23 mouse cellular contexts compared by ENCODE assay signal in genomic region chr15:4400096-4400495, GRCm38 (mm10). TPM values are rescaled to one million over a fixed set of nuclear protein-coding genes. Genes with fewer than 3 reads are reported as not detected.
DNase-seq lines count a peak whose midpoint lies in the region; ATAC-seq and TF ChIP-seq lines count a peak whose summit lies in the region.
"Had no signal": no experiment of that assay in that cellular context is flagged by ENCODE, and none has a peak within 500 bp of the region (broad histone marks: within the 10 kb centered on the region; RNA-seq: fewer than 3 reads in every experiment).

No protein-coding gene starts in this region.

- 7% methylated on average over 4 of the region's 4 CpGs for WGBS in forebrain, embryonic 12.5 days
- 30% methylated on average over 4 of the region's 4 CpGs for WGBS in forebrain, embryonic 10.5 days
- WGBS in embryonic facial prominence, embryonic 10.5 days: 69% methylated on average over 4 of the region's 4 CpGs

- 0 out of 2 replicates have a peak, but pooled peaks have one; percentile 44 for ATAC-seq in forebrain, embryonic 12.5 days (ENCODE audit: low FRiP score)
- ATAC-seq: forebrain, embryonic 15.5 days; intestine, postnatal 0 days had no signal

- no peak for DNase-seq in forebrain, embryonic 10.5 days (ENCODE audit: extremely low spot score, low spot score)
- DNase-seq in ES-CJ7 (ENCODE audit: low read depth, low spot score): peak; percentile 2
- peak; percentile 61 for DNase-seq in Muller cell, postnatal 12 days (ENCODE audit: inconsistent ontology term)
- peak; percentile 18 for DNase-seq in brain, embryonic 14.5 days (ENCODE audit: low read depth)
- no peak for DNase-seq in spleen, postnatal 10 days (ENCODE audit: low spot score in 2 of 2)
- DNase-seq in embryonic facial prominence, embryonic 10.5 days (ENCODE audit: low spot score): no peak
- DNase-seq: adrenal gland, adult 2 months; adrenal gland, postnatal 25 days; cerebellum, adult 11 months; cerebellum, postnatal 14 days; embryo, embryonic 11 days; gastrocnemius, postnatal 14 days; heart, adult 2 months; heart, postnatal 14 days; kidney, adult 8-10 months had no signal

- TF ChIP-seq CTCF in brain, embryonic 14.5 days (IDR thresholded peaks at IDR 0.05; ENCODE audit: borderline replicate concordance, extremely low read depth, insufficient read depth, insufficient read length): no peak

- H3K9me3 ChIP-seq in forebrain, embryonic 12.5 days: no peaks in the 10 kb centered on the region
- peaks cover 9% of the 10 kb centered on the region; the same call in 1 of the 2 replicates for H3K9me3 ChIP-seq in forebrain, embryonic 10.5 days
- no peaks in the 10 kb centered on the region for H3K9me3 ChIP-seq in embryonic facial prominence, embryonic 10.5 days
- H3K9me3 ChIP-seq: embryonic facial prominence, embryonic 12.5 days; forebrain, embryonic 15.5 days; G1E; heart, embryonic 15.5 days; hindbrain, embryonic 15.5 days had no signal

- H3K4me2 ChIP-seq in forebrain, embryonic 12.5 days: no peak overlapping the region
- H3K4me2 ChIP-seq: embryonic facial prominence, embryonic 12.5 days; forebrain, embryonic 15.5 days; heart, embryonic 11.5 days; heart, embryonic 15.5 days; hindbrain, embryonic 15.5 days had no signal

- H3K27ac ChIP-seq in forebrain, embryonic 12.5 days: no peak overlapping the region
- H3K27ac ChIP-seq in forebrain, embryonic 10.5 days: no peak overlapping the region
- no peak overlapping the region for H3K27ac ChIP-seq in embryonic facial prominence, embryonic 10.5 days (replicated peaks)
- H3K27ac ChIP-seq: embryonic facial prominence, embryonic 12.5 days; forebrain, embryonic 15.5 days; heart, adult 2 months; heart, embryonic 15.5 days; hindbrain, embryonic 15.5 days had no signal

- H3K27me3 ChIP-seq in forebrain, embryonic 12.5 days: no peaks in the 10 kb centered on the region
- no peaks in the 10 kb centered on the region for H3K27me3 ChIP-seq in forebrain, embryonic 10.5 days (ENCODE audit: poor library complexity, severe bottlenecking)
- H3K27me3 ChIP-seq in embryonic facial prominence, embryonic 10.5 days (replicated peaks; ENCODE audit: low read depth, poor library complexity, severe bottlenecking): no peaks in the 10 kb centered on the region
- H3K27me3 ChIP-seq: embryonic facial prominence, embryonic 12.5 days; forebrain, embryonic 15.5 days; heart, embryonic 15.5 days; hindbrain, embryonic 15.5 days had no signal

- no peak overlapping the region for H3K4me3 ChIP-seq in forebrain, embryonic 12.5 days (replicated peaks)
- no peak overlapping the region for H3K4me3 ChIP-seq in forebrain, embryonic 10.5 days
- H3K4me3 ChIP-seq in embryonic facial prominence, embryonic 10.5 days: no peak overlapping the region
- H3K4me3 ChIP-seq: embryonic facial prominence, embryonic 12.5 days; forebrain, embryonic 15.5 days; heart, adult 2 months; heart, embryonic 15.5 days; hindbrain, embryonic 15.5 days had no signal

- peaks cover 3% of the 10 kb centered on the region; the same call in 1 of the 2 replicates for H3K4me1 ChIP-seq in forebrain, embryonic 12.5 days
- peaks cover 19% of the 10 kb centered on the region for H3K4me1 ChIP-seq in forebrain, embryonic 10.5 days
- H3K4me1 ChIP-seq in embryonic facial prominence, embryonic 10.5 days: no peaks in the 10 kb centered on the region
- H3K4me1 ChIP-seq: embryonic facial prominence, embryonic 12.5 days; forebrain, embryonic 15.5 days; heart, embryonic 15.5 days; hindbrain, embryonic 15.5 days had no signal

- H3K9ac ChIP-seq in forebrain, embryonic 12.5 days: no peak overlapping the region
- H3K9ac ChIP-seq: embryonic facial prominence, embryonic 12.5 days; forebrain, embryonic 15.5 days; heart, embryonic 15.5 days; hindbrain, embryonic 15.5 days had no signal

- no peak for TF ChIP-seq POLR2A in brain, embryonic 14.5 days (IDR thresholded peaks at IDR 0.05; ENCODE audit: borderline replicate concordance, extremely low read depth, insufficient read depth, insufficient read length, poor library complexity, severe bottlenecking)

- no peaks in the 10 kb centered on the region for H3K36me3 ChIP-seq in forebrain, embryonic 12.5 days (replicated peaks)
- H3K36me3 ChIP-seq in forebrain, embryonic 10.5 days (replicated peaks): peaks cover 8% of the 10 kb centered on the region
- H3K36me3 ChIP-seq in embryonic facial prominence, embryonic 10.5 days (replicated peaks): no peaks in the 10 kb centered on the region
- H3K36me3 ChIP-seq: embryonic facial prominence, embryonic 12.5 days; forebrain, embryonic 15.5 days; G1E; heart, embryonic 15.5 days had no signal

RNA-seq across cellular contexts. Expression of gene Plcxd3, which starts 24.8 kb away (rescaled TPM):
- polyA plus RNA-seq in forebrain, embryonic 12.5 days (2016; fragmentation: Nextera tagmentation; extraction: Ambion mirVana): 24.3 and 29.7 TPM in 2 replicates
- polyA plus RNA-seq in forebrain, embryonic 10.5 days (2016; fragmentation: Nextera tagmentation; extraction: Ambion mirVana): 7.9 and 9.4 TPM in 2 replicates
- 4.3 and 9.1 TPM in 2 replicates for polyA plus RNA-seq in brain, embryonic 14.5 days (2012; rRNA removed)
- 3.6 and 5.1 TPM in 2 replicates for polyA plus RNA-seq in embryonic facial prominence, embryonic 10.5 days (2016; fragmentation: Nextera tagmentation; extraction: Ambion mirVana)
- polyA plus RNA-seq: G1E had no signal

Comparison
In these comparisons a context has a peak if more than half of its experiments do, and no peak if none do; other contexts are left out.
1. DNase-seq: peak in ES-CJ7 (single experiment), Muller cell, postnatal 12 days (single experiment) and brain, embryonic 14.5 days (single experiment); none in forebrain, embryonic 10.5 days (single experiment), spleen, postnatal 10 days (0 of 2) and embryonic facial prominence, embryonic 10.5 days (single experiment).